21 mouse cellular contexts compared by ENCODE assay signal in genomic region chr16:58479898-58480448, GRCm38 (mm10). TPM values are rescaled to one million over a fixed set of nuclear protein-coding genes. Genes with fewer than 3 reads are reported as not detected.
DNase-seq lines count a peak whose midpoint lies in the region; ATAC-seq and TF ChIP-seq lines count a peak whose summit lies in the region.
"Had no signal": no experiment of that assay in that cellular context is flagged by ENCODE, and none has a peak within 500 bp of the region (broad histone marks: within the 10 kb centered on the region; RNA-seq: fewer than 3 reads in every experiment).

No protein-coding gene starts in this region.

- TF ChIP-seq CTCF in gastrocnemius, adult 2 months (IDR thresholded peaks at IDR 0.05) = no peak

- peak overlapping the region; percentile 2 for H3K4me3 ChIP-seq in gastrocnemius, adult 2 months
- H3K4me3 ChIP-seq in liver, embryonic 13.5 days (replicated peaks) = no peak overlapping the region
- H3K4me3 ChIP-seq in liver, embryonic 11.5 days (ENCODE audit: low read depth, low read length) = no peak overlapping the region
- H3K4me3 ChIP-seq: embryonic facial prominence, embryonic 12.5 days; erythroblast, embryonic 14.5 days; forebrain, embryonic 13.5 days; heart, embryonic 10.5 days; limb, embryonic 13.5 days; midbrain, embryonic 13.5 days had no signal

- peak; percentile 50 for DNase-seq in gastrocnemius, adult 2 months
- DNase-seq in gastrocnemius, postnatal 14 days = no peak
- no peak for DNase-seq in liver, embryonic 13.5 days
- DNase-seq in liver, embryonic 11.5 days (ENCODE audit: low spot score) = no peak
- DNase-seq in Muller cell, postnatal 12 days (ENCODE audit: inconsistent ontology term) = peak; percentile 85
- no peak for DNase-seq in left cerebral cortex, adult 18-20 months (ENCODE audit: low spot score in 2 of 2)
- no peak for DNase-seq in cerebellum, postnatal 4 days (ENCODE audit: low spot score in 2 of 2)
- DNase-seq: cerebellum, adult 2 months; gastrocnemius, postnatal 25 days; kidney, adult 11 months; kidney, postnatal 4 days; lung, adult 2 months; lung, postnatal 36 days; thymus, postnatal 25 days had no signal

- WGBS in liver, embryonic 13.5 days (ENCODE audit: insufficient replicate concordance) = 77% methylated on average over 4 of the region's 4 CpGs
- WGBS in liver, embryonic 11.5 days = 86% methylated on average over 4 of the region's 4 CpGs

- intact Hi-C loops in gastrocnemius, adult 2 months (cut with DNase I) = no loop called here
- intact Hi-C loops in gastrocnemius, postnatal 14 days (cut with DNase I; ENCODE audit: low total_unique reads) = no loop called here

- peaks cover 32% of the 10 kb centered on the region; the same call in 1 of the 2 replicates for H3K4me1 ChIP-seq in liver, embryonic 13.5 days (replicated peaks)
- peaks cover 7% of the 10 kb centered on the region; the same call in 1 of the 2 replicates for H3K4me1 ChIP-seq in liver, embryonic 11.5 days (replicated peaks; ENCODE audit: control insufficient read depth, insufficient read depth, low read length)
- H3K4me1 ChIP-seq: embryonic facial prominence, embryonic 12.5 days; forebrain, embryonic 13.5 days; midbrain, embryonic 13.5 days had no signal

- ATAC-seq in liver, embryonic 13.5 days (ENCODE audit: low read depth) = peak; percentile 39; the same call in 1 of the 2 replicates
- no peak for ATAC-seq in liver, embryonic 11.5 days (replicated peaks; ENCODE audit: low FRiP score)
- peak; percentile 53; the same call in 1 of the 2 replicates for ATAC-seq in megakaryocyte-erythroid progenitor cell, adult 5-6 weeks (replicated peaks; ENCODE audit: low FRiP score, low TSS enrichment, poor library complexity, severe bottlenecking)
- ATAC-seq: forebrain, embryonic 13.5 days; midbrain, embryonic 13.5 days had no signal

- no peak overlapping the region for H3K4me2 ChIP-seq in liver, embryonic 13.5 days
- no peak overlapping the region for H3K4me2 ChIP-seq in liver, embryonic 11.5 days
- H3K4me2 ChIP-seq: embryonic facial prominence, embryonic 12.5 days; forebrain, embryonic 13.5 days; limb, embryonic 13.5 days; midbrain, embryonic 13.5 days had no signal

- H3K9ac ChIP-seq in liver, embryonic 13.5 days = no peak overlapping the region
- H3K9ac ChIP-seq in liver, embryonic 11.5 days (ENCODE audit: low read depth, low read length) = no peak overlapping the region
- H3K9ac ChIP-seq: embryonic facial prominence, embryonic 12.5 days; forebrain, embryonic 13.5 days; limb, embryonic 13.5 days; midbrain, embryonic 13.5 days had no signal

- H3K27ac ChIP-seq in gastrocnemius, adult 2 months = peak overlapping the region; percentile 79
- no peak overlapping the region for H3K27ac ChIP-seq in liver, embryonic 13.5 days
- no peak overlapping the region for H3K27ac ChIP-seq in liver, embryonic 11.5 days (ENCODE audit: low read depth, low read length)
- H3K27ac ChIP-seq: embryonic facial prominence, embryonic 12.5 days; forebrain, embryonic 13.5 days; heart, embryonic 10.5 days; limb, embryonic 13.5 days; midbrain, embryonic 13.5 days had no signal

- H3K9me3 ChIP-seq in liver, embryonic 13.5 days (replicated peaks) = no peaks in the 10 kb centered on the region; the same call in 1 of the 2 replicates
- H3K9me3 ChIP-seq in liver, embryonic 11.5 days (ENCODE audit: control insufficient read depth, low read length) = no peaks in the 10 kb centered on the region
- H3K9me3 ChIP-seq: embryonic facial prominence, embryonic 12.5 days; heart, embryonic 10.5 days had no signal

- H3K27me3 ChIP-seq in liver, embryonic 13.5 days = no peaks in the 10 kb centered on the region
- H3K27me3 ChIP-seq in liver, embryonic 11.5 days (replicated peaks; ENCODE audit: control insufficient read depth, insufficient read depth, low read length) = no peaks in the 10 kb centered on the region
- H3K27me3 ChIP-seq: embryonic facial prominence, embryonic 12.5 days; forebrain, embryonic 13.5 days; limb, embryonic 13.5 days; midbrain, embryonic 13.5 days had no signal

- peaks cover 82% of the 10 kb centered on the region for H3K36me3 ChIP-seq in liver, embryonic 13.5 days
- H3K36me3 ChIP-seq in liver, embryonic 11.5 days (ENCODE audit: control insufficient read depth, insufficient read depth, low read length) = peaks cover 20% of the 10 kb centered on the region

RNA-seq across cellular contexts. Expression of gene St3gal6, which starts 44.1 kb away (rescaled TPM):
- 100 to 1,000 TPM; 140 to 170 TPM for total RNA-seq in gastrocnemius, adult 2 months (2021)
- 10 to 100 TPM; 45.5 to 50.0 TPM for total RNA-seq in gastrocnemius, postnatal 14 days (2021)
- polyA plus RNA-seq in liver, embryonic 13.5 days (2015; fragmentation: Nextera tagmentation; extraction: Ambion mirVana) = 43.5 and 47.6 TPM in 2 replicates
- 66.0 and 67.9 TPM in 2 replicates for polyA plus RNA-seq in liver, embryonic 11.5 days (2014; fragmentation: Nextera tagmentation; extraction: Ambion mirVana)
- total RNA-seq in megakaryocyte-erythroid progenitor cell, adult 5-6 weeks (2014; fragmentation: Nextera tagmentation) = 40.1 and 61.6 TPM in 2 replicates
- 39.9 and 44.9 TPM in 2 replicates for total RNA-seq in megakaryocyte-erythroid progenitor cell, adult 5-6 weeks (2017)
- total RNA-seq in left cerebral cortex, adult 18-20 months (2021) = 10 to 100 TPM; 22.4 to 25.8 TPM

Comparison
In these comparisons a context has a peak if more than half of its experiments do, and no peak if none do; other contexts are left out.
1. DNase-seq: peak in gastrocnemius, adult 2 months (single experiment) and Muller cell, postnatal 12 days (single experiment); none in gastrocnemius, postnatal 14 days (single experiment), liver, embryonic 13.5 days (single experiment), liver, embryonic 11.5 days (single experiment), left cerebral cortex, adult 18-20 months (0 of 2) and cerebellum, postnatal 4 days (0 of 2).